Mouse (Mus musculus): Measurements from ENCODE around the gene Gm5294. TPM values are rescaled to one million over a fixed set of nuclear protein-coding genes. Genes with fewer than 3 reads are reported as not detected.

Gene Gm5294
- polyA plus RNA-seq, 1 experiment from 2014 or later = not detected

Other genes starting within 250 kb of the Gm5294 start
- 77.3 and 86.7 TPM in 2 replicates for gene Zfp68, start 200.3 kb upstream of the Gm5294 start, polyA plus RNA-seq (2016; fragmentation: Nextera tagmentation; extraction: Ambion mirVana)
- 17.1 and 19.1 TPM in 2 replicates for gene A430033K04Rik, start 197.2 kb upstream of the Gm5294 start, polyA plus RNA-seq (2016; fragmentation: Nextera tagmentation; extraction: Ambion mirVana)
- 3.6 and 3.8 TPM in 2 replicates for gene Fam20c, start 65.6 kb upstream of the Gm5294 start, polyA plus RNA-seq (2016; fragmentation: Nextera tagmentation; extraction: Ambion mirVana)
- 36.1 and 39.7 TPM in 2 replicates for gene Pdgfa, start 177.3 kb downstream of the Gm5294 start, polyA plus RNA-seq (2016; fragmentation: Nextera tagmentation; extraction: Ambion mirVana)